Mouse (Mus musculus) neural tube, postnatal 0 days (tissue): ENCODE measurements around the gene Olfr905. TPM values are rescaled to one million over a fixed set of nuclear protein-coding genes. Genes with fewer than 3 reads are reported as not detected.

ENCODE experiments used
- polyA plus RNA-seq: library from polyadenylated mRNA; unstranded; fragments of >200 nt; fragmentation: Nextera tagmentation; extraction: Ambion mirVana; gene quantifications from 2 replicates; pipeline ENCODE4 v1.2.1, GENCODE M21; 2015

The Olfr905 gene
- polyA plus RNA-seq, result not detected in 2 replicates

GRCm38 (mm10) chr9:38470807-38471206 is at the start of gene Olfr905:
Gene Olfr905 (plus strand): TSS chr9:38471107.

GRCm38 (mm10) chr9:38429155-38429554 is 41.8 kb upstream of the Olfr905 start, which contains the start of gene Olfr901:
Gene Olfr901 (plus strand): TSS chr9:38429455.

GRCm38 (mm10) chr9:38447352-38447751 is 23.6 kb upstream of the Olfr905 start, which contains the start of gene Olfr902:
Gene Olfr902 (plus strand): TSS chr9:38447652.

GRCm38 (mm10) chr9:38462844-38463243 is 8.1 kb upstream of the Olfr905 start, which contains the start of gene Olfr904:
Gene Olfr904 (plus strand): TSS chr9:38463144.

GRCm38 (mm10) chr9:38486785-38487184 is 15.9 kb downstream of the Olfr905 start, which contains the start of gene Olfr906:
Gene Olfr906 (plus strand): TSS chr9:38487085.

GRCm38 (mm10) chr9:38495501-38495900 is 24.6 kb downstream of the Olfr905 start, which contains the start of gene Olfr907:
Gene Olfr907 (plus strand): TSS chr9:38495801.

GRCm38 (mm10) chr9:38521280-38521679 is 50.4 kb downstream of the Olfr905 start, which contains the start of gene Olfr911-ps1:
Gene Olfr911-ps1 (plus strand): TSS chr9:38521580.

Other genes with a start within 250 kb of the Olfr905 start
- gene Olfr143, start 218.3 kb upstream of the Olfr905 start, polyA plus RNA-seq, result not detected in 2 replicates
- not detected in 2 replicates for gene Olfr895, start 203.3 kb upstream of the Olfr905 start, polyA plus RNA-seq
- gene Olfr896-ps1, start 180.0 kb upstream of the Olfr905 start, polyA plus RNA-seq, result not detected in 2 replicates
- not detected in 2 replicates for gene Olfr25, start 142.0 kb upstream of the Olfr905 start, polyA plus RNA-seq
- not detected in 2 replicates for gene Olfr898, start 122.7 kb upstream of the Olfr905 start, polyA plus RNA-seq
- gene Olfr250, start 104.2 kb upstream of the Olfr905 start, polyA plus RNA-seq, result not detected in 2 replicates
- not detected in 2 replicates for gene Olfr251, start 94.0 kb upstream of the Olfr905 start, polyA plus RNA-seq
- gene Olfr147, start 69.4 kb upstream of the Olfr905 start, polyA plus RNA-seq, result not detected in 2 replicates
- gene Olfr901, start 41.7 kb upstream of the Olfr905 start, polyA plus RNA-seq, result not detected in 2 replicates
- not detected in 2 replicates for gene Olfr902, start 23.5 kb upstream of the Olfr905 start, polyA plus RNA-seq
- not detected in 2 replicates for gene Olfr904, start 8.0 kb upstream of the Olfr905 start, polyA plus RNA-seq
- gene Olfr906, start 16.0 kb downstream of the Olfr905 start, polyA plus RNA-seq, result not detected in 2 replicates
- gene Olfr907, start 24.7 kb downstream of the Olfr905 start, polyA plus RNA-seq, result not detected in 2 replicates
- gene Olfr911-ps1, start 50.5 kb downstream of the Olfr905 start, polyA plus RNA-seq, result not detected in 2 replicates
- gene Olfr910, start 66.7 kb downstream of the Olfr905 start, polyA plus RNA-seq, result not detected in 2 replicates
- gene Olfr912, start 109.1 kb downstream of the Olfr905 start, polyA plus RNA-seq, result not detected in 2 replicates
- gene Olfr913, start 121.7 kb downstream of the Olfr905 start, polyA plus RNA-seq, result not detected in 2 replicates
- not detected in 2 replicates for gene Olfr914, start 134.0 kb downstream of the Olfr905 start, polyA plus RNA-seq
- not detected in 2 replicates for gene Olfr916, start 188.8 kb downstream of the Olfr905 start, polyA plus RNA-seq
- gene Olfr917, start 194.7 kb downstream of the Olfr905 start, polyA plus RNA-seq, result not detected in 2 replicates
- not detected in 2 replicates for gene Olfr918, start 203.5 kb downstream of the Olfr905 start, polyA plus RNA-seq
- gene Olfr919, start 232.6 kb downstream of the Olfr905 start, polyA plus RNA-seq, result not detected in 2 replicates
- gene Vwa5a, start 247.2 kb downstream of the Olfr905 start, polyA plus RNA-seq, result 11.2 and 13.3 TPM in 2 replicates